Mouse (Mus musculus) E14TG2a.4 (cell line): ENCODE measurements around the gene Cops3.
A peak's percentile ranks its signal among the peaks of the same experiment; 100 is the strongest.

Experiments
- H3K27me3 ChIP-seq: 2 replicates; pipeline ENCODE4 v1.6.1; 2014; ENCODE audit warnings: low read length, control low read depth; ENCODE audit not compliant: insufficient read depth
- H3K36me3 ChIP-seq: 2 replicates; pipeline ENCODE4 v1.6.1; 2014; ENCODE audit warnings: low read length, control low read depth; ENCODE audit not compliant: insufficient read depth
- H3K4me1 ChIP-seq: replicated peaks from 2 replicates; pipeline ENCODE4 v1.6.1; 2014; ENCODE audit warnings: low read depth, low read length, control low read depth
- H3K4me3 ChIP-seq: replicated peaks from 2 replicates; pipeline ENCODE4 v1.5.1; 2014; ENCODE audit warnings: mild to moderate bottlenecking, low read length
- H3K9me3 ChIP-seq: 2 replicates; pipeline ENCODE4 v1.6.1; 2014; ENCODE audit warnings: low read length, control low read depth
- CTCF ChIP-seq: conservative IDR thresholded peaks from 2 replicates; pipeline ENCODE4 v1.5.1; 2014; ENCODE audit warnings: low read length
- NANOG ChIP-seq: IDR thresholded peaks from 2 replicates; pipeline ENCODE4 v1.6.1; 2014; ENCODE audit warnings: borderline replicate concordance, low read length, mixed read lengths
- POU5F1 ChIP-seq: IDR thresholded peaks from 2 replicates; pipeline ENCODE4 v1.6.1; 2014; ENCODE audit warnings: low read length, borderline replicate concordance

The Cops3 gene

GRCm38 (mm10) chr11:59839459-59840126 lies at the start of gene Cops3:
TSS of gene Cops3 (minus strand) at chr11:59839838.
- Histone ChIP-seq H3K27me3 (no peaks in the 10 kb centered on the region), H3K36me3 (peaks cover 36% of the 10 kb centered on the region), H3K9me3 (no peaks in the 10 kb centered on the region), H3K4me3 (peak within 1 kb of the TSS; percentile 99), H3K4me1 (peaks cover 27% of the 10 kb centered on the region)
- TF ChIP-seq CTCF, result no peak
- no peak for TF ChIP-seq POU5F1
- no peak for TF ChIP-seq NANOG

GRCm38 (mm10) chr11:59888151-59888550 lies 48.5 kb upstream of the Cops3 start:
- Histone ChIP-seq H3K4me3 (no peak overlapping the region), H3K36me3 (no peaks in the 10 kb centered on the region), H3K27me3 (no peaks in the 10 kb centered on the region), H3K4me1 (peaks cover 78% of the 10 kb centered on the region), H3K9me3 (peaks cover 6% of the 10 kb centered on the region; the same call in 1 of the 2 replicates)
- TF ChIP-seq POU5F1 (no peak), NANOG (no peak), CTCF (no peak)

GRCm38 (mm10) chr11:59886952-59887351 lies 47.3 kb upstream of the Cops3 start:
- no peaks in the 10 kb centered on the region for H3K36me3 ChIP-seq
- H3K4me3 ChIP-seq, result no peak overlapping the region
- H3K4me1 ChIP-seq, result peaks cover 67% of the 10 kb centered on the region
- TF ChIP-seq POU5F1 (no peak), NANOG (peak; percentile 44; the same call in 1 of the 2 replicates)
- H3K27me3 ChIP-seq, result no peaks in the 10 kb centered on the region
- peaks cover 6% of the 10 kb centered on the region; the same call in 1 of the 2 replicates for H3K9me3 ChIP-seq

- H3K4me3 ChIP-seq, result peak overlapping the region; percentile 43
- H3K4me1 ChIP-seq, result peaks cover 60% of the 10 kb centered on the region
- H3K9me3 ChIP-seq, result peaks cover 6% of the 10 kb centered on the region; the same call in 1 of the 2 replicates
- TF ChIP-seq CTCF (no peak), POU5F1 (no peak), NANOG (no peak)
- no peaks in the 10 kb centered on the region for H3K36me3 ChIP-seq
- H3K27me3 ChIP-seq, result no peaks in the 10 kb centered on the region
Observed at GRCm38 (mm10) chr11:59885217-59885986, 45.8 kb upstream of the Cops3 start.

GRCm38 (mm10) chr11:59880031-59880430 lies 40.4 kb upstream of the Cops3 start:
- no peaks in the 10 kb centered on the region for H3K9me3 ChIP-seq
- no peaks in the 10 kb centered on the region for H3K27me3 ChIP-seq
- H3K36me3 ChIP-seq, result no peaks in the 10 kb centered on the region
- no peak overlapping the region for H3K4me3 ChIP-seq
- H3K4me1 ChIP-seq, result peaks cover 21% of the 10 kb centered on the region
- TF ChIP-seq CTCF (peak; percentile 68), NANOG (no peak), POU5F1 (no peak)

- Histone ChIP-seq H3K9me3 (no peaks in the 10 kb centered on the region), H3K4me3 (no peak overlapping the region; the same call in 1 of the 2 replicates), H3K27me3 (peaks cover 4% of the 10 kb centered on the region; the same call in 1 of the 2 replicates), H3K36me3 (no peaks in the 10 kb centered on the region), H3K4me1 (peaks cover 16% of the 10 kb centered on the region)
- no peak for TF ChIP-seq NANOG
- TF ChIP-seq CTCF, result no peak
- no peak for TF ChIP-seq POU5F1
Observed at GRCm38 (mm10) chr11:59872124-59872523, 32.5 kb upstream of the Cops3 start.

GRCm38 (mm10) chr11:59864316-59864715 lies 24.7 kb upstream of the Cops3 start:
- H3K9me3 ChIP-seq, result no peaks in the 10 kb centered on the region
- no peak overlapping the region for H3K4me3 ChIP-seq
- H3K4me1 ChIP-seq, result peaks cover 33% of the 10 kb centered on the region
- peaks cover 4% of the 10 kb centered on the region; the same call in 1 of the 2 replicates for H3K27me3 ChIP-seq
- TF ChIP-seq CTCF (no peak), NANOG (no peak), POU5F1 (no peak)
- no peaks in the 10 kb centered on the region for H3K36me3 ChIP-seq

GRCm38 (mm10) chr11:59860467-59860866 lies 20.8 kb upstream of the Cops3 start:
- no peaks in the 10 kb centered on the region for H3K9me3 ChIP-seq

More at GRCm38 (mm10) chr11:59860467-59860866, 20.8 kb upstream of the Cops3 start:
- Histone ChIP-seq H3K4me1 (peaks cover 38% of the 10 kb centered on the region), H3K27me3 (no peaks in the 10 kb centered on the region), H3K36me3 (no peaks in the 10 kb centered on the region), H3K4me3 (peak overlapping the region; percentile 37; the same call in 1 of the 2 replicates)
- TF ChIP-seq NANOG (no peak), POU5F1 (no peak), CTCF (no peak)
